ENCODE assay signal across 9 mouse cellular contexts in genomic region chr8:120268541-120268980, GRCm38 (mm10). TPM values are rescaled to one million over a fixed set of nuclear protein-coding genes. Genes with fewer than 3 reads are reported as not detected.
A peak's percentile ranks its signal among the peaks of the same experiment; 100 is the strongest.
DNase-seq lines count a peak whose midpoint lies in the region; ATAC-seq and TF ChIP-seq lines count a peak whose summit lies in the region.
"Had no signal": no experiment of that assay in that cellular context is flagged by ENCODE, and none has a peak within 500 bp of the region (broad histone marks: within the 10 kb centered on the region; RNA-seq: fewer than 3 reads in every experiment).

No protein-coding gene starts in this region.

- peaks cover 62% of the 10 kb centered on the region for H3K4me1 ChIP-seq in midbrain, embryonic 13.5 days (replicated peaks)
- H3K4me1 ChIP-seq in midbrain, embryonic 11.5 days (ENCODE audit: control insufficient read depth, insufficient read depth, low read length) = peaks cover 36% of the 10 kb centered on the region
- peaks cover 25% of the 10 kb centered on the region for H3K4me1 ChIP-seq in forebrain, postnatal 0 days (ENCODE audit: insufficient read depth)
- peaks cover 81% of the 10 kb centered on the region for H3K4me1 ChIP-seq in neural tube, embryonic 13.5 days (replicated peaks)
- peaks cover 9% of the 10 kb centered on the region for H3K4me1 ChIP-seq in liver, embryonic 12.5 days

- no peak for TF ChIP-seq CTCF in gastrocnemius, adult 2 months (IDR thresholded peaks at IDR 0.05)
- TF ChIP-seq CTCF in forebrain, postnatal 0 days (IDR thresholded peaks at IDR 0.05; ENCODE audit: low read depth) = no peak

- H3K4me2 ChIP-seq in midbrain, embryonic 13.5 days (replicated peaks) = no peak overlapping the region
- no peak overlapping the region for H3K4me2 ChIP-seq in midbrain, embryonic 11.5 days
- H3K4me2 ChIP-seq in forebrain, postnatal 0 days (ENCODE audit: low read depth) = no peak overlapping the region
- H3K4me2 ChIP-seq in neural tube, embryonic 13.5 days = no peak overlapping the region
- no peak overlapping the region for H3K4me2 ChIP-seq in liver, embryonic 12.5 days

- no peaks in the 10 kb centered on the region for H3K36me3 ChIP-seq in midbrain, embryonic 13.5 days
- H3K36me3 ChIP-seq in midbrain, embryonic 11.5 days (ENCODE audit: control insufficient read depth, insufficient read depth, low read length) = no peaks in the 10 kb centered on the region
- no peaks in the 10 kb centered on the region for H3K36me3 ChIP-seq in forebrain, postnatal 0 days (ENCODE audit: insufficient read depth)
- no peaks in the 10 kb centered on the region for H3K36me3 ChIP-seq in neural tube, embryonic 13.5 days
- H3K36me3 ChIP-seq in liver, embryonic 12.5 days = no peaks in the 10 kb centered on the region

- ATAC-seq in midbrain, embryonic 13.5 days = no peak
- no peak for ATAC-seq in midbrain, embryonic 11.5 days (ENCODE audit: low FRiP score)
- peak; percentile 5; the same call in 1 of the 2 replicates for ATAC-seq in forebrain, postnatal 0 days
- no peak for ATAC-seq in neural tube, embryonic 13.5 days (ENCODE audit: low read depth)
- no peak for ATAC-seq in liver, embryonic 12.5 days

- peak overlapping the region; percentile 51 for H3K27ac ChIP-seq in gastrocnemius, adult 2 months
- H3K27ac ChIP-seq in midbrain, embryonic 13.5 days = peak overlapping the region; percentile 39; the same call in 1 of the 2 replicates
- no peak overlapping the region for H3K27ac ChIP-seq in midbrain, embryonic 11.5 days (ENCODE audit: low read depth, low read length)
- H3K27ac ChIP-seq in forebrain, postnatal 0 days (ENCODE audit: low read depth, low read length) = peak overlapping the region; percentile 46; the same call in 1 of the 2 replicates
- H3K27ac ChIP-seq in neural tube, embryonic 13.5 days (replicated peaks) = peak overlapping the region; percentile 46
- no peak overlapping the region for H3K27ac ChIP-seq in liver, embryonic 12.5 days
- H3K27ac ChIP-seq: left cerebral cortex, adult 2 months had no signal

- no peak overlapping the region for H3K9ac ChIP-seq in midbrain, embryonic 13.5 days (replicated peaks)
- H3K9ac ChIP-seq in midbrain, embryonic 11.5 days (ENCODE audit: low read length) = no peak overlapping the region
- no peak overlapping the region for H3K9ac ChIP-seq in forebrain, postnatal 0 days
- no peak overlapping the region for H3K9ac ChIP-seq in neural tube, embryonic 13.5 days
- no peak overlapping the region for H3K9ac ChIP-seq in liver, embryonic 12.5 days

- 81% methylated on average over 19 of the region's 19 CpGs for WGBS in midbrain, embryonic 13.5 days
- 80% methylated on average over 19 of the region's 19 CpGs for WGBS in midbrain, embryonic 11.5 days
- 43% methylated on average over 19 of the region's 19 CpGs for WGBS in forebrain, postnatal 0 days
- 59% methylated on average over 19 of the region's 19 CpGs for WGBS in neural tube, embryonic 13.5 days
- WGBS in liver, embryonic 12.5 days (ENCODE audit: insufficient replicate concordance) = 50% methylated on average over 19 of the region's 19 CpGs

- H3K27me3 ChIP-seq in midbrain, embryonic 13.5 days = peaks cover 4% of the 10 kb centered on the region; the same call in 1 of the 2 replicates
- H3K27me3 ChIP-seq in midbrain, embryonic 11.5 days (ENCODE audit: control insufficient read depth, insufficient read depth, low read length) = no peaks in the 10 kb centered on the region; the same call in none of the 2 replicates
- H3K27me3 ChIP-seq in forebrain, postnatal 0 days (ENCODE audit: insufficient read depth, low read length) = no peaks in the 10 kb centered on the region
- no peaks in the 10 kb centered on the region for H3K27me3 ChIP-seq in neural tube, embryonic 13.5 days
- H3K27me3 ChIP-seq in liver, embryonic 12.5 days (replicated peaks) = peaks cover 91% of the 10 kb centered on the region

- DNase-seq in gastrocnemius, adult 2 months = no peak
- DNase-seq in gastrocnemius, postnatal 25 days = no peak
- no peak for DNase-seq in midbrain, embryonic 11.5 days (ENCODE audit: low spot score, missing footprints)
- peak; percentile 67 for DNase-seq in forebrain, postnatal 0 days
- no peak for DNase-seq in thymus, postnatal 4 days

- H3K9me3 ChIP-seq in midbrain, embryonic 13.5 days = no peaks in the 10 kb centered on the region
- H3K9me3 ChIP-seq in midbrain, embryonic 11.5 days (ENCODE audit: control insufficient read depth, low read length) = no peaks in the 10 kb centered on the region
- H3K9me3 ChIP-seq in forebrain, postnatal 0 days (ENCODE audit: low read length) = no peaks in the 10 kb centered on the region
- no peaks in the 10 kb centered on the region for H3K9me3 ChIP-seq in neural tube, embryonic 13.5 days
- H3K9me3 ChIP-seq in liver, embryonic 12.5 days (replicated peaks) = no peaks in the 10 kb centered on the region

- intact Hi-C loops in gastrocnemius, adult 2 months (cut with DNase I) = loop anchor here (5.0 to 10.0 kb wide), 3 partner anchors 36 to 91 kb away; partner anchors contain the start of gene Fam92b

- no peak overlapping the region for H3K4me3 ChIP-seq in gastrocnemius, adult 2 months
- H3K4me3 ChIP-seq in midbrain, embryonic 13.5 days (replicated peaks) = no peak overlapping the region
- H3K4me3 ChIP-seq in midbrain, embryonic 11.5 days (ENCODE audit: low read depth, low read length) = no peak overlapping the region
- no peak overlapping the region for H3K4me3 ChIP-seq in forebrain, postnatal 0 days (ENCODE audit: low read depth, low read length)
- H3K4me3 ChIP-seq in neural tube, embryonic 13.5 days = no peak overlapping the region
- H3K4me3 ChIP-seq in liver, embryonic 12.5 days = no peak overlapping the region
- H3K4me3 ChIP-seq: left cerebral cortex, adult 2 months had no signal

RNA-seq across cellular contexts. Expression of gene Gse1, which starts 40.3 kb away (rescaled TPM):
- total RNA-seq in gastrocnemius, adult 2 months (2021) = 10 to 100 TPM; 26.5 to 37.3 TPM
- total RNA-seq in gastrocnemius, postnatal 25 days (2021) = 10 to 100 TPM; 23.1 to 27.1 TPM
- 22.3 and 22.5 TPM in 2 replicates for polyA plus RNA-seq in midbrain, embryonic 13.5 days (2015; fragmentation: Nextera tagmentation; extraction: Ambion mirVana)
- polyA plus RNA-seq in midbrain, embryonic 11.5 days (2014; fragmentation: Nextera tagmentation; extraction: Ambion mirVana) = 18.5 and 20.7 TPM in 2 replicates
- 24.2 and 48.2 TPM in 2 replicates for total RNA-seq in forebrain, postnatal 0 days (2014; rRNA removed)
- polyA plus RNA-seq in forebrain, postnatal 0 days (2015; fragmentation: Nextera tagmentation; extraction: Ambion mirVana) = 10.5 and 15.9 TPM in 2 replicates
- polyA plus RNA-seq in neural tube, embryonic 13.5 days (2015; fragmentation: Nextera tagmentation; extraction: Ambion mirVana) = 17.0 and 17.1 TPM in 2 replicates
- polyA plus RNA-seq in liver, embryonic 12.5 days (2016; fragmentation: Nextera tagmentation; extraction: Ambion mirVana) = 14.5 and 15.9 TPM in 2 replicates

Comparison
In these comparisons a context has a peak if more than half of its experiments do, and no peak if none do; other contexts are left out.
1. H3K27ac ChIP-seq: peak in gastrocnemius, adult 2 months (single experiment), midbrain, embryonic 13.5 days (single experiment), forebrain, postnatal 0 days (single experiment) and neural tube, embryonic 13.5 days (single experiment); none in midbrain, embryonic 11.5 days (single experiment) and liver, embryonic 12.5 days (single experiment).